Mouse (Mus musculus): ENCODE results near the gene Jmjd1c.

DNA sequence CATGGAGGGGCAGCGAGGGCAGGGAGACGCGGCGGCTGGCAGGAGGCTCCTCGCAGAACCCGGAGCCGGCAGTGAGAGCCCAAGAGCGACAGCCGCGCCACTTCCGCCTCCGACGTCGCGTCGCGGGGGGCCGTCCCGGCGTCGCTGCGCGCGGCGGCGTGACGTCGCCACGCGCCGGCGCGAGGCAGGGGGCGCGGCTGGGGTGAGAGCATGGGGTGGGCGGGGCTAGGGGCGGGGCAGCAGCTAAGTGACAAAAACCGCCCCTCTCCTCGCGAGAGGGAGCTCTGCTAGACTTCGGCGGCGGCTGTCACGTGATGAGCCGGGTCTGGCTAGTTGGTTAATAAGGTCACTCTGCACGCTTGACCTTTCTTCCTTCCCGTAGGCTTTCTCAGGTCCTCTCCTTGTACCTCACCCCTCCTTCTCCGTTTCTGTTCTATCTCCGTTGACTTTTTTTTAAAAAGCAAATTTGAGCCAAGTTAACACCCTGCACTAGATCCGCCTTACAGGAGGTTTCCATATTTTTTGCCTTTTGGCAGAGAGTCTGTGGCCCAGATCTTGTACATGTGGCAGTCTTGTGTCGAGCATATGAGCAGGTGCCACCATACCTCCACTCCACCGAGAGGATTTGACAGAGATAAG lies 189.4 kb downstream of the Jmjd1c start, which contains the start of gene Nrbf2:
- TF ChIP-seq CTCF (IDR thresholded peaks at IDR 0.05; ENCODE audit: low read depth, low read length): no peak
- 0 out of 2 replicates have a peak, but pooled peaks have one; percentile 47 for TF ChIP-seq POLR2A (IDR thresholded peaks at IDR 0.05; ENCODE audit: extremely low read depth, insufficient read depth, low read length)
